ENCODE assay signal across 7 mouse cellular contexts in genomic region chr9:41766533-41766920, GRCm38 (mm10).
DNase-seq lines count a peak whose midpoint lies in the region; ATAC-seq and TF ChIP-seq lines count a peak whose summit lies in the region.

No protein-coding gene starts in this region.

- intact Hi-C loops in gastrocnemius, adult 2 months (cut with DNase I), result no loop called here
- intact Hi-C loops in left cerebral cortex, postnatal 10 days (cut with DNase I), result no loop called here

- H3K27me3 ChIP-seq in hindbrain, embryonic 12.5 days, result no peaks in the 10 kb centered on the region
- no peaks in the 10 kb centered on the region for H3K27me3 ChIP-seq in midbrain, postnatal 0 days (ENCODE audit: insufficient read depth, low read length)

- H3K9me3 ChIP-seq in hindbrain, embryonic 12.5 days (replicated peaks), result no peaks in the 10 kb centered on the region
- no peaks in the 10 kb centered on the region for H3K9me3 ChIP-seq in midbrain, postnatal 0 days (ENCODE audit: low read length)

- peak; percentile 3 to 24 for DNase-seq in adrenal gland, adult 18-20 months (ENCODE audit: low spot score in 2 of 2)
- peak; percentile 63 for DNase-seq in embryo, embryonic 10 days (ENCODE audit: low spot score)
- DNase-seq in gastrocnemius, adult 2 months, result peak; percentile 75
- DNase-seq in left cerebral cortex, postnatal 10 days (ENCODE audit: extremely low spot score in 1 of 2, low spot score in 2 of 2), result peak; percentile 34 to 79
- peak; percentile 74 for DNase-seq in midbrain, postnatal 0 days (ENCODE audit: low spot score)
- DNase-seq in c-Kit-positive CD71-positive TER-119-positive erythroid progenitor cells, embryonic 14.5 days (ENCODE audit: low spot score), result no peak

- 12% methylated on average over 4 of the region's 4 CpGs for WGBS in hindbrain, embryonic 12.5 days
- WGBS in midbrain, postnatal 0 days, result 13% methylated on average over 4 of the region's 4 CpGs

- peaks cover 10% of the 10 kb centered on the region for H3K4me1 ChIP-seq in hindbrain, embryonic 12.5 days
- no peaks in the 10 kb centered on the region for H3K4me1 ChIP-seq in midbrain, postnatal 0 days (ENCODE audit: insufficient read depth, low read length)

- no peak for TF ChIP-seq CTCF in gastrocnemius, adult 2 months (IDR thresholded peaks at IDR 0.05)
- no peak for TF ChIP-seq CTCF in midbrain, postnatal 0 days (IDR thresholded peaks at IDR 0.05)

- H3K9ac ChIP-seq in hindbrain, embryonic 12.5 days, result no peak overlapping the region
- no peak overlapping the region for H3K9ac ChIP-seq in midbrain, postnatal 0 days (replicated peaks; ENCODE audit: low read length, poor library complexity, severe bottlenecking)

- ATAC-seq in hindbrain, embryonic 12.5 days (ENCODE audit: low FRiP score), result peak; percentile 73
- ATAC-seq in midbrain, postnatal 0 days (ENCODE audit: low FRiP score), result 0 out of 2 replicates have a peak, but pooled peaks have one; percentile 41

- H3K36me3 ChIP-seq in hindbrain, embryonic 12.5 days, result no peaks in the 10 kb centered on the region
- H3K36me3 ChIP-seq in midbrain, postnatal 0 days (ENCODE audit: insufficient read depth, low read length), result no peaks in the 10 kb centered on the region

- no peak overlapping the region for H3K4me3 ChIP-seq in gastrocnemius, adult 2 months
- no peak overlapping the region for H3K4me3 ChIP-seq in hindbrain, embryonic 12.5 days
- H3K4me3 ChIP-seq in midbrain, postnatal 0 days (ENCODE audit: low read depth, low read length), result no peak overlapping the region

- H3K4me2 ChIP-seq in hindbrain, embryonic 12.5 days (replicated peaks), result no peak overlapping the region
- H3K4me2 ChIP-seq in midbrain, postnatal 0 days (ENCODE audit: low read depth, low read length, poor library complexity, severe bottlenecking), result no peak overlapping the region

- H3K27ac ChIP-seq in gastrocnemius, adult 2 months, result no peak overlapping the region; the same call in 1 of the 2 replicates
- peak overlapping the region; percentile 71 for H3K27ac ChIP-seq in hindbrain, embryonic 12.5 days
- no peak overlapping the region for H3K27ac ChIP-seq in midbrain, postnatal 0 days (ENCODE audit: low read depth, low read length)
